Mouse (Mus musculus): ENCODE results near the gene Mfsd2a.
A peak's percentile ranks its signal among the peaks of the same experiment; 100 is the strongest.
"Not testable (repeated sequence)": the region's sequence is repeated elsewhere in the genome, so short reads cannot be mapped to it uniquely, and the experiment has no call there.

The Mfsd2a gene

DNA sequence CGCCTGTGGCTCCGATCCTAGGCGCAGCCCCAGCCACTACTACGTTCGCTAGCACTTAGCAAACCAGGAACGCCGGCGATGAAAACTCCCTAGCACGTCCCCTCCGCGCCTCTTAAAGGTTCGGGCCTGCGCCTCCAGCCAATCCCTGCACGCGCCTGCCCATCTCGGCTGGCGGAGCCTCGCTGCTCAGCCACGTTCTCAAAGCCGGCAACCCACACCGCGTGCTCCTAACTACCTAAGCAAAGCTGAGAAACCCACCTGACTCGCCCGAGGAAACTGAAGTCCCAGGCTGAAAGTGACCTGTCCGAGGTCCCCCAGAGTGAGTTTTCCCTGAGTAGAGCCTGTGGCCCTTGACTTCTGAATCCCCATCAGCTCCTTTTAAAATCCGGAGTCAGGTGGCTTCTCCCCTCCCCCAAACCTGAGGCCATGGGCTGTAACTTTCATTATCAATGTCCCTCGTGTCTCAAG is at the start of gene Mfsd2a:
Gene Mfsd2a (minus strand): TSS at position 89 of the 468 bp plus-strand sequence.
- peak; percentile 15 to 29 for DNase-seq (ENCODE audit: low spot score in 2 of 2)

- DNase-seq (ENCODE audit: low spot score in 2 of 2): no peak
These were observed 44.3 kb upstream of the Mfsd2a start for GRCm38 (mm10) chr4:123005054-123005966.

GRCm38 (mm10) chr4:123000617-123001342 is 39.8 kb upstream of the Mfsd2a start:
- no peak for DNase-seq (ENCODE audit: low spot score in 2 of 2)

- DNase-seq (ENCODE audit: low spot score in 2 of 2): no peak
These were observed 39.1 kb upstream of the Mfsd2a start for GRCm38 (mm10) chr4:123000130-123000529.

- no peak for DNase-seq (ENCODE audit: low spot score in 2 of 2)
These were observed 38.3 kb upstream of the Mfsd2a start for GRCm38 (mm10) chr4:122999263-122999691.

GRCm38 (mm10) chr4:122998537-122999262 is 37.7 kb upstream of the Mfsd2a start:
- no peak for DNase-seq (ENCODE audit: low spot score in 2 of 2)

DNA sequence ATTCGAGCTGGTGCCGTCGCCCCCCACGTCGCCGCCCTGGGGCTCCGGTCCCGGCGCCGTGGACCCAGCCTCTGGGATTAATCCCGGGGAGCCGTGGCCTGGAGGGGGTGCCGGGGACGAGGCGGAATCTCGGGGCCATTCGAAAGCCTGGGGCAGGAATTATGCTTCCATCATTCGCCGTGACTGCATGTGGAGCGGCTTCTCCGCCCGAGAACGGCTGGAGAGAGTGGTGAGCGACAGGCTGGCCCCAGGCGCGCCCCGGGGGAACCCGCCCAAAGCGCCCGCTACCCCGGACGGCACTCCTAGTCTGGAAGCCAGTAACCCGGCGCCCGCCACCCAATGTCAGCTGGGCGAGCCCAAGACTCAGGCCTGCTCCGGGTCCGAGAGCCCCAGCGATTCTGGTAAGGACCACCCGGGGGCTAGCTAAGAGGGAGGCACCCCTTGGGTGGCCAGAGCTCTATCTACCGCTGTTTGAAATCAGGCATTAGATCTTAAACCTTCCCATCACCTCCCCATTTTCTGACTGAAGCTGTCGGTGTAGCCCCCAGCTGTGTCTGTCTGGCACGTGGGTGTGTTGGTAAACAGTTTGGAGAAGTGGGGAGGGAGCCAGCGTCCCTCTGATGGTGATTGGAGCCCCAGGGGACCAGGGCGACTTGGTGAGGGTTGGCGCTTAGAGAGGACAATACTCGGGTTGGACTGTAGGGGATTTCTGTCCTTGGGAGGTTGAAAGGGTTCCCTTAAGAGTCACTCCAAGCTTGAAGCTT is 35.8 kb upstream of the Mfsd2a start:
- DNase-seq (ENCODE audit: low spot score in 2 of 2): peak in 1 of 2 experiments; percentile 51

DNA sequence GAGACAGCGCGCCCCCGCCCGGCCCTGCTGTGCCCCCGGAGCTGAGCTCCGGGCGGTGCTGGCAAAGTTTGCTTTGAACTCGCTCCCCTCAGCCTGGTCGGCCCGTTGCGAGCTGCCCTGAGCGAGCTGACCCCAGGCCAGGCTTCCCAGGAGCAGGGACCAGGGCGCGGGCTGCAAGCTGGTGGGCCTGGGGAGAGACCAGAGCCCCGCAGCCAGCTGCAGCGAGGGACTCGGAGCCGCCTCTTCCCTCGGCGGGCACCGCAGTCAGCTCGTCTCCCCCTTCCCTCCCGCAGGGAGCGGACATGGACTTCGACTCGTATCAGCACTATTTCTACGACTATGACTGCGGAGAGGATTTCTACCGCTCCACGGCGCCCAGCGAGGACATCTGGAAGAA is 35.2 kb upstream of the Mfsd2a start:
- DNase-seq (ENCODE audit: low spot score in 2 of 2): peak in 1 of 2 experiments; percentile 19

- peak; percentile 55 to 81 for DNase-seq (ENCODE audit: low spot score in 2 of 2)
These were observed 34.6 kb upstream of the Mfsd2a start, which contains the start of gene Mycl for GRCm38 (mm10) chr4:122995404-122996220. Gene Mycl (plus strand): TSS chr4:122995652.

GRCm38 (mm10) chr4:122992276-122992675 is 31.3 kb upstream of the Mfsd2a start:
- no peak for DNase-seq (ENCODE audit: low spot score in 2 of 2)

DNA sequence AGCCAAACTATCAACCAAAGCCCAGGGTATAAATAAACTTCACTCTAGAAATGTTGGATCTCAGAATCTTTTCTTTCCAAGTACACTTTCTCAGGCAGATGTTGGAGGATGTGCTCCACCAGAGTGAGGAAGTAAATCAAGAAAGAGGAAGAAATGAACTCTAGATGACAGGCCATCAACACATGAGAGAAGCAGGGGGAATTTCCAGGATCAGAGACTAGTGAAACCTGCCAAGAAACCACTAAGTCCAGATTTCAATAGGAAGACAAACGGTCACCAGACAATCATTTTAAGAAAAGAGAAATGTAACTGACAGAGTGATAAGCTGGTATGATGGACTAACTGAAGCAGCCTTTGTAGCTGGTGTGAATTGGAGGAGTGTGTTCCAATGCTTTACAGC is 30.2 kb upstream of the Mfsd2a start:
- DNase-seq (ENCODE audit: low spot score in 2 of 2): peak in 1 of 2 experiments; percentile 16

- DNase-seq (ENCODE audit: low spot score in 2 of 2): not testable (repeated sequence)
These were observed 27.0 kb upstream of the Mfsd2a start for GRCm38 (mm10) chr4:122988004-122988403.

DNA sequence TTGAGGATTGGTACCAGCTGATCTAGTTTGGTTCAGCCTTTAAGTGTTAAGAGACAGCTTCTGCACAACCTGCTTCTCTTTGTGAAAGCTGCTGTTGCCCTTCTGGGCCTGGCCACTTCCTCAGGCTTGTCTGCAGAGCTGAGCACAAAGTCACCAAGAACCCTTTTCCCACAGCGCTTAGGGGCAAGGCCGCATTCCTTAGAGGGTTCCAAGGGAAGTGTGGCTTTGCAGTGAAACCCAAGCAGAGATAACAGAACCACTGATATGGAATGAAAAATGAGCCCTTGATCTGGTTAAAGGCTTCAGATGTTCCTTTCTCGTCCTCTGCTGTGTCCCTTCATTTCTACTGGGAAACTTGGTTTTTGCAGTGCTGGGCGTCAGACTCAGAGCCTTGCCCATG is 26.4 kb upstream of the Mfsd2a start:
- DNase-seq (ENCODE audit: low spot score in 2 of 2): no peak

DNA sequence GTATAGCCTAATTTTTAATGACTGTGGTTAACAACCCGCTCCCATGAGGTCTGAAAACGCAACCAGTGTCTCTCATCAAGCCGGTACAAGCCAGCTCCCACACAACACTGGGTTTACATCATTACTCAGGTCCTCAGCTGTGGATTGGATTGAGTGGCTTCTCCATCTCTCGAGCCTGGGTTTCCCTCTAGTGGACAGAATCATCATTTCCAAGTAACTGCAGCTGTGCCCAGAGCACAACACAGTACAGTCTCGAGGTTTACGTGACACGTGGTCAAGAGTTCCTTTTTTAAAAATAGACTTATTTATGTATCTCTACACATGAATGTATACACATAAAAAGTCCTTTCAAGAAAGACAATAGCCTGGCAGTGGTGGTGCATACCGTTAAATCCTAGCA is 24.1 kb upstream of the Mfsd2a start:
- DNase-seq (ENCODE audit: low spot score in 2 of 2): peak; percentile 53 to 73

- peak; percentile 33 to 37 for DNase-seq (ENCODE audit: low spot score in 2 of 2)
These were observed 22.7 kb upstream of the Mfsd2a start for GRCm38 (mm10) chr4:122983486-122984261.

DNA sequence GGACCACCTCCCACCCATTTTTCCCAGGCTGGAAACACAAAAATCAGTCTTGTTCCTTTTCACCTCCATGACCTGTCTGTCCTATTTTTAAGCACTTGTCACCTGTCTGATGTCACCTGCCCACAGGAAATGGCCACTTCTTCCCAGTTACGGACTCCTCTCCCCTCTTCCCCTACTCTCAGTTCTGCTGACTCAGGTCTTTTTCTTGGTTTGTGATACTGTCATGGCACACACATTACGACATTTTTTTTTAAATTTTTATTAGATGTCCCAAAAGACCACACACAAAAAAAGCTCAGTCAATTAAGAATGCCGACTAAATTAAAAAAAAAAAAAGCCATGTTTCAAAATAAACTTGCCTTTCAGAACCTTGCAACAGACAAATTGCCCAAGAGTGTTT is 21.5 kb upstream of the Mfsd2a start:
- DNase-seq (ENCODE audit: low spot score in 2 of 2): no peak

DNA sequence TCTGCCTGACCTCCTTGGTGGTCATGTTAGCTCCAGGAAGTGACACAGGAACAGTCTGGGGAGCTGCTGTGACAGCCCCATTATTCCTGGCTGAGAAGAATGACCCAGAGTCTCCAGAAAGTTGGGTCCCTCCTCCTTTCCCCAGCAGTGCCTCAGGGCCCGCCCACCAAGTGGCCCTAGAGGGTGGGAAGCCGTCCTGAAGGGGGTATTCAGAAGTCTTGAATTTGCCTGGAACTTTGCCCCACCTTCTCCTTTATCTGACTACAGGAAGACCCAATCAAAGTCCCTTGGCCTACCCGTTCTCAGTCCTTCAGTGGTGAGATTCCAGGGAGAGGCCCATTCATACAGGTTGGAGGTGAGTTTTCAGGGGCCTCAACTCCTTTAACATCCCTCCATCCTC is 20.9 kb upstream of the Mfsd2a start:
- DNase-seq (ENCODE audit: low spot score in 2 of 2): no peak

DNA sequence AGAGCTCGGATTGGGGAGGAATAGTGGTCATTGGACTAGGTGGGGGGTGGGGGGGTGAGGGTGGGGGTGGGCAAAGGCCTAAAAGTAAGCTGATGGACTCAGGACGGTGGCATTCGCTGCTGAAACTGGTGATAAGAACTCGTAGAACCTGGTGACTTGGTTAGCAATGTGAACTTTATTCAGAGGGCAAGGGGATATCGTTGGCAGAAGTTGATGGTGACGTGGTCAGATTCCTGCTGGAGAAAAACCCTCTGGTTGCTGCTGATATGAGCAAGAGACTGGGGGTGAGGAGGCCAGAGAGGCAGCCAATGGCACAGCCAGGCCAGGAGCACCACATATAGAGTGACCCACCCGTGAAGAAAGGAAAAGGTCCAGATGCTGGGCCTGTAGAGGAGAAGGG is 20.2 kb upstream of the Mfsd2a start:
- DNase-seq (ENCODE audit: low spot score in 2 of 2): no peak

DNA sequence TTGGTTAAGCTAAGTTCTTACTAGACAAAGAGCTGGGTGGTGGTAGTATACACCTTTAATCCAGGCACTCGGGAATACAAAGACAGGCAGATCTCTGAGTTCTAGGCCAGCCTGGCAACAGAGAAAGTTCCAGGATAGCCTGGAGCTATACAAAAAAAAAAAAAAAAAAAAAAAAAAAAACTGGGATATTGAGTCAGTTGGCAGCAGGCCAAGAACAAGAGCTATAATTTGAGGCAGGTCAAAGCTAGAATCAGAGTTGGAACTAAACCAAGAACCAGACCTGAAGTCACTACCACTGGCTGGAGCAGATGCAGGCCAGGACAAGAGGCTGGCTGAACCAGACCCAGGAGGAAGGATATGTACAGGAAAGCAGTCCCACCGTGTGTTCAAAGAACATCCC is 19.7 kb upstream of the Mfsd2a start:
- no peak for DNase-seq (ENCODE audit: low spot score in 2 of 2)
